Mouse (Mus musculus) CH12.LX (cell line): ENCODE measurements around the gene Son. TPM values are rescaled to one million over a fixed set of nuclear protein-coding genes. Genes with fewer than 3 reads are reported as not detected.

Experiments used
- DNase-seq: peaks from one replicate; pipeline ENCODE4 v3.0.0-alpha.2; 2013; ENCODE audit errors: extremely low read depth
- H3K27ac ChIP-seq: 2 replicates; pipeline ENCODE4 v1.5.1; 2012; ENCODE audit warnings: low read depth, mild to moderate bottlenecking, control low read depth, moderate library complexity; ENCODE audit not compliant: insufficient read depth
- H3K27me3 ChIP-seq: replicated peaks from 2 replicates; pipeline ENCODE3; 2012; ENCODE audit warnings: inconsistent platforms
- H3K36me3 ChIP-seq, 2 experiments: replicated peaks in 1 of 2; 2 replicates each; pipeline versions ENCODE3 to v1.6.1; 2012; ENCODE audit warnings: inconsistent platforms in 1 of 2, low read length in 1 of 2, mild to moderate bottlenecking in 1 of 2, mixed read lengths in 1 of 2, moderate library complexity in 1 of 2; ENCODE audit not compliant: control insufficient read depth in 1 of 2, insufficient read depth in 1 of 2
- H3K4me1 ChIP-seq, 2 experiments: 2 replicates each; pipeline ENCODE4 v1.6.1; 2012; ENCODE audit warnings: inconsistent platforms in 1 of 2, moderate library complexity in 1 of 2; ENCODE audit not compliant: insufficient read depth in 2 of 2, control insufficient read depth in 1 of 2
- H3K4me2 ChIP-seq: 2 replicates; pipeline ENCODE4 v1.6.1; 2012; ENCODE audit warnings: low read depth, mild to moderate bottlenecking, control low read depth; ENCODE audit not compliant: poor library complexity, insufficient read depth, severe bottlenecking
- H3K4me3 ChIP-seq, 3 experiments: fragments of 150-350 bp in 1 of 3; sonication (generic) in 1 of 3; replicated peaks in 1 of 3; 2 replicates each; pipeline versions ENCODE3 to v1.5.1; 2011 to 2012; ENCODE audit warnings: low read depth in 2 of 3, low read length in 2 of 3, mild to moderate bottlenecking in 2 of 3, moderate library complexity in 2 of 3, control low read depth in 1 of 3, improper control_type of control experiment in 1 of 3, inconsistent platforms in 1 of 3, mixed read lengths in 1 of 3; ENCODE audit not compliant: poor library complexity in 1 of 3
- H3K79me2 ChIP-seq: replicated peaks from 2 replicates; pipeline ENCODE4 v1.6.1; 2012; ENCODE audit warnings: mild to moderate bottlenecking, moderate library complexity; ENCODE audit not compliant: control insufficient read depth, poor library complexity, insufficient read depth, severe bottlenecking; ENCODE audit errors: extremely low read depth
- H3K9ac ChIP-seq: 2 replicates; pipeline ENCODE4 v1.6.1; 2012; ENCODE audit warnings: low read depth, mild to moderate bottlenecking, control low read depth, moderate library complexity; ENCODE audit not compliant: insufficient read depth
- H3K9me3 ChIP-seq: replicated peaks from 2 replicates; pipeline ENCODE3; 2012; ENCODE audit warnings: low read length, inconsistent platforms, mixed read lengths
- BHLHE40 ChIP-seq: IDR thresholded peaks from 2 replicates; pipeline ENCODE4 v1.6.1; 2011; ENCODE audit warnings: mild to moderate bottlenecking, low read depth, low read length, improper control_type of control experiment
- CHD1 ChIP-seq: IDR thresholded peaks from 2 replicates; pipeline ENCODE4 v1.6.1; 2012; ENCODE audit warnings: low read depth, low read length, improper control_type of control experiment, inconsistent platforms
- CHD2 ChIP-seq: IDR thresholded peaks from 2 replicates; pipeline ENCODE4 v1.6.1; 2011; ENCODE audit warnings: low read length, improper control_type of control experiment
- CTCF ChIP-seq, 2 experiments: IDR thresholded peaks in 1 of 2; conservative IDR thresholded peaks in 1 of 2; 2 replicates each; pipeline ENCODE4 v1.5.1; 2011 to 2012; ENCODE audit warnings: low read depth in 2 of 2, low read length in 2 of 2, improper control_type of control experiment in 1 of 2, inconsistent platforms in 1 of 2, mild to moderate bottlenecking in 1 of 2, moderate library complexity in 1 of 2
- E2F4 ChIP-seq: IDR thresholded peaks from 2 replicates; pipeline ENCODE4 v1.6.1; 2011; ENCODE audit warnings: low read depth, low read length, improper control_type of control experiment; ENCODE audit not compliant: insufficient replicate concordance
- ELF1 ChIP-seq: IDR thresholded peaks from 2 replicates; pipeline ENCODE4 v1.6.1; 2014; ENCODE audit warnings: low read depth, mild to moderate bottlenecking, inconsistent platforms, low read length, improper control_type of control experiment
- EP300 ChIP-seq: IDR thresholded peaks from 2 replicates; pipeline ENCODE4 v1.6.1; 2011; ENCODE audit warnings: low read length, improper control_type of control experiment
- ETS1 ChIP-seq: conservative IDR thresholded peaks from 2 replicates; pipeline ENCODE4 v1.6.1; 2012; ENCODE audit warnings: low read depth, mild to moderate bottlenecking, inconsistent platforms, low read length, improper control_type of control experiment, moderate library complexity
- GABPA ChIP-seq: IDR thresholded peaks from 2 replicates; pipeline ENCODE4 v1.6.1; 2012; ENCODE audit warnings: low read depth, low read length, improper control_type of control experiment, inconsistent platforms; ENCODE audit not compliant: insufficient replicate concordance
- HCFC1 ChIP-seq: IDR thresholded peaks from 2 replicates; pipeline ENCODE4 v1.6.1; 2012; ENCODE audit warnings: low read depth, mild to moderate bottlenecking, inconsistent platforms, low read length, improper control_type of control experiment
- IRF4 ChIP-seq: IDR thresholded peaks from 2 replicates; pipeline ENCODE4 v1.6.1; 2014; ENCODE audit warnings: low read depth, mild to moderate bottlenecking, inconsistent platforms, low read length, improper control_type of control experiment
- JUN ChIP-seq: IDR thresholded peaks from 2 replicates; pipeline ENCODE4 v1.6.1; 2011; ENCODE audit warnings: low read depth, mild to moderate bottlenecking, low read length, improper control_type of control experiment, moderate library complexity; ENCODE audit not compliant: insufficient read depth
- JUND ChIP-seq: conservative IDR thresholded peaks from 2 replicates; pipeline ENCODE4 v1.6.1; 2011; ENCODE audit warnings: low read depth, low read length, improper control_type of control experiment
- KAT2A ChIP-seq: IDR thresholded peaks from 2 replicates; pipeline ENCODE4 v1.6.1; 2012; ENCODE audit warnings: low read length, improper control_type of control experiment, inconsistent platforms; ENCODE audit not compliant: insufficient replicate concordance
- MAFK ChIP-seq: IDR thresholded peaks from 2 replicates; pipeline ENCODE4 v1.6.1; 2011; ENCODE audit warnings: low read length, improper control_type of control experiment; ENCODE audit not compliant: insufficient replicate concordance
- MAX ChIP-seq: IDR thresholded peaks from 2 replicates; pipeline ENCODE4 v1.6.1; 2011; ENCODE audit warnings: low read length, improper control_type of control experiment
- MAZ ChIP-seq: IDR thresholded peaks from 2 replicates; pipeline ENCODE4 v1.6.1; 2012; ENCODE audit warnings: low read depth, mild to moderate bottlenecking, inconsistent platforms, low read length, improper control_type of control experiment, moderate library complexity
- MEF2A ChIP-seq: IDR thresholded peaks from 2 replicates; pipeline ENCODE4 v1.6.1; 2014; ENCODE audit warnings: low read depth, mild to moderate bottlenecking, inconsistent platforms, low read length, improper control_type of control experiment, borderline replicate concordance
- MXI1 ChIP-seq: IDR thresholded peaks from 2 replicates; pipeline ENCODE4 v1.6.1; 2011; ENCODE audit warnings: mild to moderate bottlenecking, low read depth, low read length, improper control_type of control experiment
- MYC ChIP-seq: IDR thresholded peaks from 2 replicates; pipeline ENCODE4 v1.6.1; 2011; ENCODE audit warnings: low read depth, mild to moderate bottlenecking, improper control_type of control experiment, low read length
- NELFE ChIP-seq: IDR thresholded peaks from 2 replicates; pipeline ENCODE4 v1.6.1; 2011; ENCODE audit warnings: low read depth, low read length, improper control_type of control experiment
- NRF1 ChIP-seq: IDR thresholded peaks from 2 replicates; pipeline ENCODE4 v1.6.1; 2014; ENCODE audit warnings: low read depth, mild to moderate bottlenecking, inconsistent platforms, low read length, improper control_type of control experiment, moderate library complexity
- PAX5 ChIP-seq: IDR thresholded peaks from 2 replicates; pipeline ENCODE4 v1.6.1; 2012; ENCODE audit warnings: low read length, inconsistent platforms, mixed read lengths
- POLR2A ChIP-seq: IDR thresholded peaks from 2 replicates; pipeline ENCODE4 v1.6.1; 2011; ENCODE audit warnings: low read depth, mild to moderate bottlenecking, improper control_type of control experiment, low read length
- POLR2AphosphoS2 ChIP-seq: IDR thresholded peaks from 2 replicates; pipeline ENCODE4 v1.6.1; 2011; ENCODE audit warnings: low read depth, low read length, improper control_type of control experiment
- RAD21 ChIP-seq: IDR thresholded peaks from 2 replicates; pipeline ENCODE4 v1.6.1; 2011; ENCODE audit warnings: low read depth, mild to moderate bottlenecking, low read length, improper control_type of control experiment, moderate library complexity
- RCOR1 ChIP-seq: conservative IDR thresholded peaks from 2 replicates; pipeline ENCODE4 v1.6.1; 2012; ENCODE audit warnings: low read depth, mild to moderate bottlenecking, inconsistent platforms, low read length, improper control_type of control experiment
- SIN3A ChIP-seq: IDR thresholded peaks from 2 replicates; pipeline ENCODE4 v1.6.1; 2012; ENCODE audit warnings: low read length, improper control_type of control experiment, inconsistent platforms
- SMC3 ChIP-seq: IDR thresholded peaks from 2 replicates; pipeline ENCODE4 v1.6.1; 2011; ENCODE audit warnings: low read depth, low read length, improper control_type of control experiment
- TBP ChIP-seq: conservative IDR thresholded peaks from 2 replicates; pipeline ENCODE4 v1.6.1; 2011; ENCODE audit warnings: low read depth, low read length, improper control_type of control experiment
- TCF12 ChIP-seq: IDR thresholded peaks from 2 replicates; pipeline ENCODE4 v1.6.1; 2014; ENCODE audit warnings: low read depth, mild to moderate bottlenecking, inconsistent platforms, low read length, improper control_type of control experiment
- UBTF ChIP-seq: IDR thresholded peaks from 2 replicates; pipeline ENCODE4 v1.6.1; 2012; ENCODE audit warnings: low read depth, mild to moderate bottlenecking, inconsistent platforms, low read length, improper control_type of control experiment, moderate library complexity
- USF1 ChIP-seq: IDR thresholded peaks from 2 replicates; pipeline ENCODE4 v1.6.1; 2014; ENCODE audit warnings: low read depth, mild to moderate bottlenecking, inconsistent platforms, low read length, improper control_type of control experiment
- USF2 ChIP-seq: conservative IDR thresholded peaks from 2 replicates; pipeline ENCODE4 v1.6.1; 2011; ENCODE audit warnings: low read depth, low read length, improper control_type of control experiment
- ZC3H11A ChIP-seq: IDR thresholded peaks from 2 replicates; pipeline ENCODE4 v1.6.1; 2012; ENCODE audit warnings: low read depth, mild to moderate bottlenecking, inconsistent platforms, low read length, improper control_type of control experiment
- ZKSCAN1 ChIP-seq: IDR thresholded peaks from 2 replicates; pipeline ENCODE4 v1.6.1; 2012; ENCODE audit warnings: low read depth, inconsistent platforms, low read length, improper control_type of control experiment, borderline replicate concordance
- ZMIZ1 ChIP-seq: IDR thresholded peaks from 2 replicates; pipeline ENCODE4 v1.6.1; 2012; ENCODE audit warnings: low read depth, mild to moderate bottlenecking, inconsistent platforms, low read length, improper control_type of control experiment
- ZNF384 ChIP-seq: IDR thresholded peaks from 2 replicates; pipeline ENCODE4 v1.6.1; 2012; ENCODE audit warnings: low read depth, low read length, improper control_type of control experiment, inconsistent platforms
- dilution Hi-C: fragments of 300-500 bp; cut with MboI; formaldehyde crosslinking; loops from 2 replicates; pipeline ENCODE4 v1.14.3; 2020; ENCODE audit warnings: low sequenced_read_pairs; ENCODE audit not compliant: extremely low pct_unique_long_range_greater_than_20kb, extremely low pct_ligation_motif_present
- in situ Hi-C: fragments of 300-500 bp; cut with MboI; formaldehyde crosslinking; loops from 3 replicates; pipeline ENCODE4 v1.14.3; 2019; ENCODE audit warnings: low sequenced_read_pairs, low pct_ligation_motif_present, low pct_unique_long_range_greater_than_20kb, mixed read lengths
- polyA plus RNA-seq: library from polyadenylated mRNA; unstranded; fragments of >175 nt; gene quantifications from 2 replicates; pipeline ENCODE4 v1.2.1, GENCODE M21; 2012; ENCODE audit warnings: low read depth; ENCODE audit not compliant: insufficient read length
- total RNA-seq, 2 experiments: library from RNA; depleted of rRNA; stranded (reverse); fragments of 300-350 nt in 1 of 2; fragments of >200 nt in 1 of 2; gene quantifications; 2 replicates each; pipeline ENCODE4 v1.2.3; 2012 to 2014

The Son gene
- 126 and 152 TPM in 2 replicates for total RNA-seq (2012; rRNA removed)
- total RNA-seq (2014; rRNA removed): 206 and 235 TPM in 2 replicates
- 237 and 271 TPM in 2 replicates for polyA plus RNA-seq

DNA sequence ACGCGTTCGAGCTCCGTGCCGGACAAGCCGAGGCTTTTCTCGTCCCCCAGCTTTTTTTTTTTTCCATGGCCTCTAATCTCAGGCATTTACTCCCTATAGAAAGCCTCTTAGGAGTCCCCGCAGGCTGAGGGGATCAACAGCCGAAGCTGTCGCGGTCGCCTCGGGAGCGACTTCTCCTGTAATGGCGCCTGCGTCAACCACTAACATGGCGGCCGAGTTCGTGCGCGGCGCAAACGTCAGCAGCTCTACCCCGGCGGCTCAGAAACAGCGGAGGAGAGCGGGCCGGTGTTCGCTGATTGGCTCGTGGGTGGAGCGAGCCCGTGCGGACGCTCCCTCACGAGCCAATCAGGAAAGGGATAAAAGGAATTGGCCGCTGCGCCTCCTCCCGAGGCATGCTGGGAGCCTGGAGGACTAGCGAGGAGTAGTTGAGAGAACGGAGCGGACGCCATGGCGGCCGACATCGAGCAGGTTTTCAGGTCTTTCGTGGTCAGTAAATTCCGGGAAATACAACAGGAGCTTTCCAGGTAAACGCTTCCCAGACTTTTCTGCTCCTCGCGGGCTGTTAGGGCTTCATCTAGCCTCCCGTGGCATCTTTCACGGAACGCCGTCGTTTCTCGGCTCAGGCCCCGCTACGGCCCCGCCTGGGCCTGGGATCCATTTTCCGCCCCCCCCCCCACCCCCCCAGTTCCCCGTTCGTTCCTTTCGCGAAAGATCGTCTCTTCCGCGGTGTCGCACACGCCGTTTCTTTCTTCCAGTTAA lies at the start of gene Son:
TSS of gene Son (plus strand) at position 46 of the 759 bp plus-strand sequence.
- no peak for TF ChIP-seq PAX5
- no peak; the same call in 1 of the 2 replicates for TF ChIP-seq CHD2
- TF ChIP-seq SMC3: no peak
- no peak; the same call in 1 of the 2 replicates for TF ChIP-seq MAFK
- TF ChIP-seq ZKSCAN1: no peak; the same call in 1 of the 2 replicates
- TF ChIP-seq POLR2A: peak; percentile 99
- TF ChIP-seq POLR2AphosphoS2: peak; percentile 93
- no peak for TF ChIP-seq USF2
- TF ChIP-seq CTCF (conservative IDR thresholded peaks at IDR 0.05 in 1 of 2, IDR thresholded peaks at IDR 0.05 in 1 of 2; ENCODE audit: low read depth in 2 of 2, low read length in 2 of 2): no peak
- no peak; the same call in none of the 2 replicates for TF ChIP-seq MEF2A
- peak; percentile 11; the same call in 1 of the 2 replicates for TF ChIP-seq MAZ
- TF ChIP-seq SIN3A: peak; percentile 88
- TF ChIP-seq ZC3H11A: peak; percentile 95
- peak; percentile 67 for TF ChIP-seq IRF4
- TF ChIP-seq UBTF: no peak; the same call in none of the 2 replicates
- no peak for TF ChIP-seq USF1
- no peak for TF ChIP-seq RAD21
- TF ChIP-seq JUN: no peak
- peak; percentile 98 for TF ChIP-seq ZMIZ1
- peak; percentile 92 for TF ChIP-seq TBP
- no peak for TF ChIP-seq E2F4
- peak; percentile 80 for TF ChIP-seq HCFC1
- peak; percentile 90 for TF ChIP-seq RCOR1
- TF ChIP-seq ETS1: 0 out of 2 replicates have a peak, but pooled peaks have one; percentile 12
- TF ChIP-seq GABPA: no peak
- no peak for TF ChIP-seq JUND
- peak; percentile 65; the same call in 1 of the 2 replicates for TF ChIP-seq BHLHE40
- TF ChIP-seq KAT2A: peak; percentile 74; the same call in 1 of the 2 replicates
- TF ChIP-seq MXI1: peak; percentile 11; the same call in 1 of the 2 replicates
- peak; percentile 71 for TF ChIP-seq ELF1
- TF ChIP-seq NELFE: peak; percentile 99
- peak; percentile 83 for TF ChIP-seq NRF1
- TF ChIP-seq CHD1: peak; percentile 73; the same call in 1 of the 2 replicates
- peak; percentile 85 for TF ChIP-seq MAX
- peak; percentile 93 for TF ChIP-seq TCF12
- TF ChIP-seq ZNF384: no peak
- no peak; the same call in 1 of the 2 replicates for TF ChIP-seq EP300
- peak; percentile 93 for TF ChIP-seq MYC
- TF ChIP-seq, all 38 proteins: peak for 21
- Histone ChIP-seq H3K4me1 (peaks cover 5 to 56% of the 10 kb centered on the region in 2 experiments; a peak in 3 of 4 replicates), H3K36me3 (peaks cover 16 to 44% of the 10 kb centered on the region in 2 experiments), H3K4me2 (peak within 1 kb of the TSS; percentile 84), H3K79me2 (peaks cover 80% of the 10 kb centered on the region), H3K27me3 (no peaks in the 10 kb centered on the region), H3K27ac (peak within 1 kb of the TSS; percentile 87), H3K9ac (peak within 1 kb of the TSS; percentile 98), H3K9me3 (no peaks in the 10 kb centered on the region), H3K4me3 (peak within 1 kb of the TSS; percentile 69 to 89 (median 74))
- dilution Hi-C loops (no loop called here), in situ Hi-C loops (no loop called here)
- DNase-seq: peak; percentile 99
